Mouse (Mus musculus) MEL (cell line): ENCODE measurements around the gene Myl12a. TPM values are rescaled to one million over a fixed set of nuclear protein-coding genes. Genes with fewer than 3 reads are reported as not detected.

Experiments
- DNase-seq: peaks from one replicate; pipeline ENCODE4 v3.0.0; 2011; ENCODE audit warnings: low read depth, low spot score
- H3K27ac ChIP-seq: 2 replicates; pipeline ENCODE4 v1.5.1; 2012; ENCODE audit warnings: low read depth, mild to moderate bottlenecking, control low read depth, low read length, moderate library complexity; ENCODE audit not compliant: control insufficient read depth
- H3K27me3 ChIP-seq, 2 experiments: fragments of 150-350 bp in 1 of 2; sonication (generic) in 1 of 2; 2 replicates each; pipeline ENCODE4 v1.6.1; 2012; ENCODE audit warnings: low read length in 2 of 2, mild to moderate bottlenecking in 2 of 2, improper control_type of control experiment in 1 of 2, moderate library complexity in 1 of 2; ENCODE audit not compliant: insufficient read depth in 2 of 2, control insufficient read depth in 1 of 2
- H3K36me3 ChIP-seq, 2 experiments: 2 replicates each; pipeline ENCODE4 v1.6.1; 2012 to 2014; ENCODE audit warnings: low read length in 2 of 2, improper control_type of control experiment in 1 of 2, inconsistent platforms in 1 of 2, mild to moderate bottlenecking in 1 of 2; ENCODE audit not compliant: insufficient read depth in 2 of 2, control insufficient read depth in 1 of 2
- H3K4me1 ChIP-seq, 2 experiments: fragments of 150-350 bp in 1 of 2; sonication (generic) in 1 of 2; 2 replicates each; pipeline ENCODE4 v1.6.1; 2012; ENCODE audit warnings: low read length in 2 of 2, improper control_type of control experiment in 1 of 2, mild to moderate bottlenecking in 1 of 2; ENCODE audit not compliant: insufficient read depth in 2 of 2, control insufficient read depth in 1 of 2
- H3K4me3 ChIP-seq, 2 experiments: fragments of 150-350 bp in 1 of 2; sonication (generic) in 1 of 2; 2 replicates each; pipeline ENCODE4 v1.5.1; 2012; ENCODE audit warnings: low read depth in 2 of 2, low read length in 2 of 2, mild to moderate bottlenecking in 2 of 2, moderate library complexity in 2 of 2, control low read depth in 1 of 2, improper control_type of control experiment in 1 of 2; ENCODE audit not compliant: control insufficient read depth in 1 of 2, insufficient read depth in 1 of 2
- H3K79me2 ChIP-seq: 2 replicates; pipeline ENCODE4 v1.6.1; 2012; ENCODE audit warnings: mild to moderate bottlenecking, low read length, moderate library complexity; ENCODE audit not compliant: control insufficient read depth, poor library complexity, insufficient read depth
- H3K9ac ChIP-seq: 2 replicates; pipeline ENCODE4 v1.6.1; 2012; ENCODE audit warnings: low read depth, mild to moderate bottlenecking, control low read depth, low read length, moderate library complexity; ENCODE audit not compliant: control insufficient read depth, poor library complexity, severe bottlenecking
- H3K9me3 ChIP-seq: fragments of 150-350 bp; sonication (generic); replicated peaks from 2 replicates; pipeline ENCODE4 v1.6.1; 2012; ENCODE audit warnings: mild to moderate bottlenecking, low read length, improper control_type of control experiment, moderate library complexity; ENCODE audit not compliant: insufficient read depth
- CHD1 ChIP-seq: IDR thresholded peaks from 2 replicates; pipeline ENCODE4 v1.6.1; 2012; ENCODE audit warnings: low read depth, mild to moderate bottlenecking, inconsistent platforms, low read length, improper control_type of control experiment
- CHD2 ChIP-seq: IDR thresholded peaks from 2 replicates; pipeline ENCODE4 v1.6.1; 2011; ENCODE audit warnings: low read length, improper control_type of control experiment
- EP300 ChIP-seq, 2 experiments: IDR thresholded peaks; 2 replicates each; pipeline ENCODE4 v1.6.1; 2011; ENCODE audit warnings: improper control_type of control experiment in 2 of 2, low read length in 2 of 2, low read depth in 1 of 2, mild to moderate bottlenecking in 1 of 2
- GATA1 ChIP-seq: IDR thresholded peaks from 2 replicates; pipeline ENCODE4 v1.6.1; 2011; ENCODE audit warnings: low read depth, low read length, improper control_type of control experiment
- KAT2A ChIP-seq: conservative IDR thresholded peaks from 2 replicates; pipeline ENCODE4 v1.6.1; 2012; ENCODE audit warnings: low read depth, low read length, improper control_type of control experiment, inconsistent platforms
- MAFK ChIP-seq: IDR thresholded peaks from 2 replicates; pipeline ENCODE4 v1.6.1; 2011; ENCODE audit warnings: low read depth, mild to moderate bottlenecking, low read length, improper control_type of control experiment, borderline replicate concordance
- MAX ChIP-seq: IDR thresholded peaks from 2 replicates; pipeline ENCODE4 v1.6.1; 2011; ENCODE audit warnings: low read length, improper control_type of control experiment
- MEF2A ChIP-seq: IDR thresholded peaks from 2 replicates; pipeline ENCODE4 v1.6.1; 2014; ENCODE audit warnings: low read depth, mild to moderate bottlenecking, inconsistent platforms, low read length, improper control_type of control experiment; ENCODE audit not compliant: poor library complexity, insufficient replicate concordance, severe bottlenecking; ENCODE audit errors: extremely low read depth
- MYB ChIP-seq: IDR thresholded peaks from 2 replicates; pipeline ENCODE4 v1.6.1; 2011; ENCODE audit warnings: mild to moderate bottlenecking, low read depth, low read length, improper control_type of control experiment
- MYC ChIP-seq: IDR thresholded peaks from 2 replicates; pipeline ENCODE4 v1.6.1; 2011; ENCODE audit warnings: low read depth, mild to moderate bottlenecking, low read length, improper control_type of control experiment, moderate library complexity
- NRF1 ChIP-seq: IDR thresholded peaks from 2 replicates; pipeline ENCODE4 v1.6.1; 2014; ENCODE audit warnings: low read depth, mild to moderate bottlenecking, inconsistent platforms, low read length, improper control_type of control experiment, moderate library complexity; ENCODE audit not compliant: poor library complexity, insufficient read depth, severe bottlenecking
- POLR2A ChIP-seq, 2 experiments: IDR thresholded peaks; 2 replicates each; pipeline ENCODE4 v1.6.1; 2011 to 2012; ENCODE audit warnings: low read length in 2 of 2, mild to moderate bottlenecking in 2 of 2, control low read depth in 1 of 2, improper control_type of control experiment in 1 of 2, low read depth in 1 of 2, moderate library complexity in 1 of 2; ENCODE audit not compliant: control insufficient read depth in 1 of 2, insufficient read depth in 1 of 2, poor library complexity in 1 of 2
- POLR2AphosphoS2 ChIP-seq: IDR thresholded peaks from 2 replicates; pipeline ENCODE4 v1.6.1; 2011; ENCODE audit warnings: low read length, improper control_type of control experiment
- SIN3A ChIP-seq: IDR thresholded peaks from 2 replicates; pipeline ENCODE4 v1.6.1; 2012; ENCODE audit warnings: low read length, improper control_type of control experiment, inconsistent platforms
- TAL1 ChIP-seq: IDR thresholded peaks from 2 replicates; pipeline ENCODE4 v1.6.1; 2012; ENCODE audit warnings: mild to moderate bottlenecking, inconsistent platforms, low read length, moderate library complexity, mixed read lengths
- USF2 ChIP-seq, 2 experiments: IDR thresholded peaks; 2 replicates each; pipeline ENCODE4 v1.6.1; 2011 to 2012; ENCODE audit warnings: improper control_type of control experiment in 2 of 2, low read length in 2 of 2, borderline replicate concordance in 1 of 2, inconsistent platforms in 1 of 2, low read depth in 1 of 2, mild to moderate bottlenecking in 1 of 2; ENCODE audit not compliant: insufficient read depth in 1 of 2
- ZC3H11A ChIP-seq: IDR thresholded peaks from 2 replicates; pipeline ENCODE4 v1.6.1; 2012; ENCODE audit warnings: low read depth, mild to moderate bottlenecking, inconsistent platforms, low read length, improper control_type of control experiment
- ZKSCAN1 ChIP-seq: IDR thresholded peaks from 2 replicates; pipeline ENCODE4 v1.6.1; 2012; ENCODE audit warnings: low read depth, mild to moderate bottlenecking, inconsistent platforms, low read length, improper control_type of control experiment, moderate library complexity
- ZMIZ1 ChIP-seq: IDR thresholded peaks from 2 replicates; pipeline ENCODE4 v1.6.1; 2012; ENCODE audit warnings: low read depth, mild to moderate bottlenecking, inconsistent platforms, low read length, improper control_type of control experiment, moderate library complexity
- polyA plus RNA-seq, 2 experiments: library from polyadenylated mRNA; stranded (reverse) in 1 of 2; unstranded in 1 of 2; fragments of >175 nt in 1 of 2; fragments of >200 nt in 1 of 2; gene quantifications; 2 replicates each; pipeline versions ENCODE4 v1.2.1 to v1.2.4; 2012; ENCODE audit warnings: low replicate concordance in 2 of 2, low read depth in 1 of 2; ENCODE audit not compliant: insufficient read length in 2 of 2, insufficient read depth in 1 of 2, missing spikeins in 1 of 2
- total RNA-seq: library from RNA; depleted of rRNA; stranded (reverse); fragments of 300-350 nt; gene quantifications from 2 replicates; pipeline ENCODE4 v1.2.3, GENCODE M21; 2012; rRNA removed

Gene Myl12a
- total and polyA plus RNA-seq, 3 experiments = 113 to 130 TPM; not detected in 1

GRCm38 (mm10) chr17:70948721-70949120, 54.0 kb downstream of the Myl12a start:
- no peaks in the 10 kb centered on the region for H3K79me2 ChIP-seq
- TF ChIP-seq ZC3H11A (no peak), ZKSCAN1 (no peak), MYC (no peak), ZMIZ1 (no peak), EP300 (IDR thresholded peaks at IDR 0.05; ENCODE audit: low read depth in 1 of 2, low read length in 2 of 2) (no peak), CHD2 (no peak), POLR2AphosphoS2 (no peak), MEF2A (no peak), NRF1 (no peak), GATA1 (no peak), CHD1 (no peak), KAT2A (no peak), MYB (no peak), SIN3A (no peak), MAFK (no peak), MAX (no peak), USF2 (IDR thresholded peaks at IDR 0.05; ENCODE audit: borderline replicate concordance in 1 of 2, insufficient read depth in 1 of 2, low read depth in 1 of 2, low read length in 2 of 2) (no peak), TAL1 (no peak), POLR2A (IDR thresholded peaks at IDR 0.05; ENCODE audit: control insufficient read depth in 1 of 2, insufficient read depth in 1 of 2, low read depth in 1 of 2, low read length in 2 of 2, poor library complexity in 1 of 2) (no peak)
- no peak overlapping the region for H3K4me3 ChIP-seq
- H3K9ac ChIP-seq = no peak overlapping the region
- peaks cover 5 to 19% of the 10 kb centered on the region in 2 experiments for H3K4me1 ChIP-seq
- no peaks in the 10 kb centered on the region for H3K9me3 ChIP-seq
- no peaks in the 10 kb centered on the region for H3K27me3 ChIP-seq
- H3K27ac ChIP-seq = no peak overlapping the region
- no peak for DNase-seq
- H3K36me3 ChIP-seq = peaks cover 0 to 11% of the 10 kb centered on the region in 2 experiments; a peak in 2 of 4 replicates

GRCm38 (mm10) chr17:70943779-70944178, 58.9 kb downstream of the Myl12a start:
- peaks cover 2 to 11% of the 10 kb centered on the region in 2 experiments for H3K4me1 ChIP-seq
- peaks cover 0 to 9% of the 10 kb centered on the region in 2 experiments; a peak in 2 of 4 replicates for H3K36me3 ChIP-seq
- H3K27ac ChIP-seq = no peak overlapping the region
- H3K27me3 ChIP-seq = no peaks in the 10 kb centered on the region
- H3K9ac ChIP-seq = no peak overlapping the region
- H3K9me3 ChIP-seq = no peaks in the 10 kb centered on the region
- DNase-seq = no peak
- TF ChIP-seq ZC3H11A (no peak), TAL1 (no peak), SIN3A (no peak), MYC (no peak)
- no peak overlapping the region for H3K4me3 ChIP-seq
- H3K79me2 ChIP-seq = no peaks in the 10 kb centered on the region

Other genes with a start within 250 kb of the Myl12a start
- 9.1 and 10.9 TPM in 2 replicates for gene Tgif1, start 149.3 kb downstream of the Myl12a start, total RNA-seq
- 10 to 100 TPM in 1 of 2 experiments, not detected in 1; 29.5 TPM for gene Tgif1, start 149.3 kb downstream of the Myl12a start, polyA plus RNA-seq
- gene Myom1, start 245 bp downstream of the Myl12a start, total RNA-seq = 0.65 and 0.69 TPM in 2 replicates
- gene Myom1, start 245 bp downstream of the Myl12a start, polyA plus RNA-seq = under 1 TPM in 1 of 2 experiments, not detected in 1; 0.79 TPM
- 22.4 and 24.4 TPM in 2 replicates for gene Lpin2, start 179.7 kb upstream of the Myl12a start, total RNA-seq
- gene Lpin2, start 179.7 kb upstream of the Myl12a start, polyA plus RNA-seq = 10 to 100 TPM in 1 of 2 experiments, not detected in 1; 32.1 TPM